Mouse (Mus musculus): ENCODE measurements at regions not wholly inside any gene's neighbourhood (a gene's known extent, or its start where the extent isn't known, plus 50 kb on each side); places are given as distances from the start of the nearest gene placed in this dataset.

GRCm38 (mm10) chr1:167976708-167977107 lies 287.7 kb downstream of the Lmx1a start:
- no peaks in the 10 kb centered on the region for H3K36me3 ChIP-seq (ENCODE audit: control insufficient read depth, insufficient read depth, low read length)
- H3K27ac ChIP-seq (ENCODE audit: low read depth, low read length) = no peak overlapping the region
- no peak overlapping the region for H3K9ac ChIP-seq (ENCODE audit: low read depth, low read length)
- whole genome bisulfite sequencing = 82% methylated on average over 3 of the region's 3 CpGs
- no peaks in the 10 kb centered on the region for H3K27me3 ChIP-seq (ENCODE audit: control insufficient read depth, insufficient read depth, low read length)
- no peaks in the 10 kb centered on the region for H3K9me3 ChIP-seq (ENCODE audit: control insufficient read depth, low read length)
- H3K4me3 ChIP-seq (ENCODE audit: low read length) = no peak overlapping the region
- no peaks in the 10 kb centered on the region for H3K4me1 ChIP-seq (ENCODE audit: control insufficient read depth, insufficient read depth, low read length)
- no peak for ATAC-seq (ENCODE audit: low FRiP score, low TSS enrichment)
- H3K4me2 ChIP-seq (replicated peaks; ENCODE audit: low read depth, low read length) = no peak overlapping the region

- Histone ChIP-seq H3K36me3 (ENCODE audit: control insufficient read depth, insufficient read depth, low read length) (no peaks in the 10 kb centered on the region), H3K4me2 (replicated peaks; ENCODE audit: low read depth, low read length) (no peak overlapping the region), H3K9me3 (ENCODE audit: control insufficient read depth, low read length) (no peaks in the 10 kb centered on the region), H3K4me3 (ENCODE audit: low read length) (no peak overlapping the region), H3K4me1 (ENCODE audit: control insufficient read depth, insufficient read depth, low read length) (no peaks in the 10 kb centered on the region), H3K27me3 (ENCODE audit: control insufficient read depth, insufficient read depth, low read length) (no peaks in the 10 kb centered on the region), H3K27ac (ENCODE audit: low read depth, low read length) (no peak overlapping the region), H3K9ac (ENCODE audit: low read depth, low read length) (no peak overlapping the region)
- 77% methylated on average over 3 of the region's 3 CpGs for WGBS
- ATAC-seq (ENCODE audit: low FRiP score, low TSS enrichment) = no peak
These were observed 290.1 kb downstream of the Lmx1a start for GRCm38 (mm10) chr1:167979187-167979586.

GRCm38 (mm10) chr1:167979588-167979987 lies 290.6 kb downstream of the Lmx1a start:
- H3K27me3 ChIP-seq (ENCODE audit: control insufficient read depth, insufficient read depth, low read length) = no peaks in the 10 kb centered on the region
- no peak overlapping the region for H3K4me2 ChIP-seq (replicated peaks; ENCODE audit: low read depth, low read length)
- WGBS = 90% methylated on average over 5 of the region's 5 CpGs
- no peaks in the 10 kb centered on the region for H3K36me3 ChIP-seq (ENCODE audit: control insufficient read depth, insufficient read depth, low read length)
- H3K4me1 ChIP-seq (ENCODE audit: control insufficient read depth, insufficient read depth, low read length) = no peaks in the 10 kb centered on the region
- no peak for ATAC-seq (ENCODE audit: low FRiP score, low TSS enrichment)
- no peak overlapping the region for H3K27ac ChIP-seq (ENCODE audit: low read depth, low read length)
- H3K4me3 ChIP-seq (ENCODE audit: low read length) = no peak overlapping the region
- H3K9me3 ChIP-seq (ENCODE audit: control insufficient read depth, low read length) = no peaks in the 10 kb centered on the region
- H3K9ac ChIP-seq (ENCODE audit: low read depth, low read length) = no peak overlapping the region

- WGBS = 94% methylated on average over 2 of the region's 2 CpGs
- no peak overlapping the region for H3K27ac ChIP-seq (ENCODE audit: low read depth, low read length)
These were observed 292.3 kb downstream of the Lmx1a start for GRCm38 (mm10) chr1:167981292-167981691.

GRCm38 (mm10) chr1:168007456-168007855 lies 318.4 kb downstream of the Lmx1a start:
- 85% methylated on average over 3 of the region's 3 CpGs for WGBS
- no peak for ATAC-seq (ENCODE audit: low FRiP score, low TSS enrichment)

More at GRCm38 (mm10) chr1:167981292-167981691, 292.3 kb downstream of the Lmx1a start:
- Histone ChIP-seq H3K4me2 (replicated peaks; ENCODE audit: low read depth, low read length) (no peak overlapping the region), H3K9ac (ENCODE audit: low read depth, low read length) (no peak overlapping the region), H3K27me3 (ENCODE audit: control insufficient read depth, insufficient read depth, low read length) (no peaks in the 10 kb centered on the region), H3K4me1 (ENCODE audit: control insufficient read depth, insufficient read depth, low read length) (no peaks in the 10 kb centered on the region), H3K36me3 (ENCODE audit: control insufficient read depth, insufficient read depth, low read length) (no peaks in the 10 kb centered on the region), H3K9me3 (ENCODE audit: control insufficient read depth, low read length) (no peaks in the 10 kb centered on the region), H3K4me3 (ENCODE audit: low read length) (no peak overlapping the region)
- no peak for ATAC-seq (ENCODE audit: low FRiP score, low TSS enrichment)

GRCm38 (mm10) chr1:168008216-168008615 lies 319.2 kb downstream of the Lmx1a start:
- no peak for ATAC-seq (ENCODE audit: low FRiP score, low TSS enrichment)
- 86% methylated on average over 1 of the region's 1 CpGs for WGBS
- Histone ChIP-seq H3K4me1 (ENCODE audit: control insufficient read depth, insufficient read depth, low read length) (no peaks in the 10 kb centered on the region), H3K36me3 (ENCODE audit: control insufficient read depth, insufficient read depth, low read length) (no peaks in the 10 kb centered on the region), H3K27ac (ENCODE audit: low read depth, low read length) (no peak overlapping the region), H3K9me3 (ENCODE audit: control insufficient read depth, low read length) (no peaks in the 10 kb centered on the region), H3K27me3 (ENCODE audit: control insufficient read depth, insufficient read depth, low read length) (no peaks in the 10 kb centered on the region), H3K9ac (ENCODE audit: low read depth, low read length) (no peak overlapping the region), H3K4me2 (replicated peaks; ENCODE audit: low read depth, low read length) (no peak overlapping the region), H3K4me3 (ENCODE audit: low read length) (no peak overlapping the region)

More at GRCm38 (mm10) chr1:168007456-168007855, 318.4 kb downstream of the Lmx1a start:
- Histone ChIP-seq H3K9ac (ENCODE audit: low read depth, low read length) (no peak overlapping the region), H3K4me1 (ENCODE audit: control insufficient read depth, insufficient read depth, low read length) (no peaks in the 10 kb centered on the region), H3K4me3 (ENCODE audit: low read length) (no peak overlapping the region), H3K36me3 (ENCODE audit: control insufficient read depth, insufficient read depth, low read length) (no peaks in the 10 kb centered on the region), H3K9me3 (ENCODE audit: control insufficient read depth, low read length) (no peaks in the 10 kb centered on the region), H3K27me3 (ENCODE audit: control insufficient read depth, insufficient read depth, low read length) (no peaks in the 10 kb centered on the region), H3K27ac (ENCODE audit: low read depth, low read length) (no peak overlapping the region), H3K4me2 (replicated peaks; ENCODE audit: low read depth, low read length) (no peak overlapping the region)

GRCm38 (mm10) chr1:168010416-168010815 lies 321.4 kb downstream of the Lmx1a start:
- WGBS = 82% methylated on average over 5 of the region's 5 CpGs
- Histone ChIP-seq H3K27ac (ENCODE audit: low read depth, low read length) (no peak overlapping the region), H3K4me2 (replicated peaks; ENCODE audit: low read depth, low read length) (no peak overlapping the region), H3K27me3 (ENCODE audit: control insufficient read depth, insufficient read depth, low read length) (no peaks in the 10 kb centered on the region), H3K4me1 (ENCODE audit: control insufficient read depth, insufficient read depth, low read length) (no peaks in the 10 kb centered on the region), H3K9me3 (ENCODE audit: control insufficient read depth, low read length) (no peaks in the 10 kb centered on the region), H3K36me3 (ENCODE audit: control insufficient read depth, insufficient read depth, low read length) (no peaks in the 10 kb centered on the region), H3K4me3 (ENCODE audit: low read length) (no peak overlapping the region), H3K9ac (ENCODE audit: low read depth, low read length) (no peak overlapping the region)
- ATAC-seq (ENCODE audit: low FRiP score, low TSS enrichment) = no peak

GRCm38 (mm10) chr1:168012069-168012468 lies 323.0 kb downstream of the Lmx1a start:
- Histone ChIP-seq H3K4me2 (replicated peaks; ENCODE audit: low read depth, low read length) (no peak overlapping the region), H3K27me3 (ENCODE audit: control insufficient read depth, insufficient read depth, low read length) (no peaks in the 10 kb centered on the region), H3K9me3 (ENCODE audit: control insufficient read depth, low read length) (no peaks in the 10 kb centered on the region), H3K4me1 (ENCODE audit: control insufficient read depth, insufficient read depth, low read length) (no peaks in the 10 kb centered on the region), H3K9ac (ENCODE audit: low read depth, low read length) (no peak overlapping the region), H3K4me3 (ENCODE audit: low read length) (no peak overlapping the region), H3K36me3 (ENCODE audit: control insufficient read depth, insufficient read depth, low read length) (no peaks in the 10 kb centered on the region), H3K27ac (ENCODE audit: low read depth, low read length) (no peak overlapping the region)
- no peak for ATAC-seq (ENCODE audit: low FRiP score, low TSS enrichment)
- WGBS = 76% methylated on average over 4 of the region's 4 CpGs

- Histone ChIP-seq H3K4me3 (ENCODE audit: low read length) (no peak overlapping the region), H3K9ac (ENCODE audit: low read depth, low read length) (no peak overlapping the region), H3K27me3 (ENCODE audit: control insufficient read depth, insufficient read depth, low read length) (no peaks in the 10 kb centered on the region), H3K4me2 (replicated peaks; ENCODE audit: low read depth, low read length) (no peak overlapping the region), H3K36me3 (ENCODE audit: control insufficient read depth, insufficient read depth, low read length) (no peaks in the 10 kb centered on the region), H3K9me3 (ENCODE audit: control insufficient read depth, low read length) (no peaks in the 10 kb centered on the region), H3K27ac (ENCODE audit: low read depth, low read length) (no peak overlapping the region), H3K4me1 (ENCODE audit: control insufficient read depth, insufficient read depth, low read length) (no peaks in the 10 kb centered on the region)
- ATAC-seq (ENCODE audit: low FRiP score, low TSS enrichment) = no peak
- WGBS = 71% methylated on average over 5 of the region's 5 CpGs
These were observed 323.6 kb downstream of the Lmx1a start for GRCm38 (mm10) chr1:168012611-168013010.

Data from kidney, embryonic 14.5 days (tissue).